Mouse (Mus musculus) hindbrain, embryonic 14.5 days (tissue): ENCODE measurements at regions not wholly inside any gene's neighbourhood (a gene's known extent, or its start where the extent isn't known, plus 50 kb on each side); places are given as distances from the start of the nearest gene placed in this dataset.

Experiments
- ATAC-seq: fragments of 200-750 bp; cut with Nextera tagmentation; 2 replicates; pipeline ENCODE4 v1.8.0; 2017; ENCODE audit warnings: moderate number of reproducible peaks, mild to moderate bottlenecking, moderate TSS enrichment, moderate library complexity; ENCODE audit not compliant: low FRiP score
- DNase-seq: peaks from one replicate; pipeline ENCODE4 v3.0.0-alpha.2; 2015; ENCODE audit warnings: low spot score
- H3K27ac ChIP-seq: fragments of 300-500 bp; sonication (generic); 2 replicates; pipeline ENCODE4 v1.5.1; 2014; ENCODE audit warnings: mild to moderate bottlenecking, moderate library complexity
- H3K27me3 ChIP-seq: fragments of 300-500 bp; sonication (generic); 2 replicates; pipeline ENCODE4 v1.6.1; 2014; ENCODE audit warnings: mild to moderate bottlenecking, low read length, mixed read lengths; ENCODE audit not compliant: control insufficient read depth, insufficient read depth
- H3K36me3 ChIP-seq: fragments of 300-500 bp; sonication (generic); replicated peaks from 2 replicates; pipeline ENCODE4 v1.6.1; 2014; ENCODE audit not compliant: control insufficient read depth, insufficient read depth
- H3K4me1 ChIP-seq: fragments of 300-500 bp; sonication (generic); replicated peaks from 2 replicates; pipeline ENCODE4 v1.6.1; 2014; ENCODE audit warnings: antibody characterized with exemption, low read length, mixed read lengths; ENCODE audit not compliant: control insufficient read depth, insufficient read depth
- H3K4me2 ChIP-seq: fragments of 300-500 bp; sonication (generic); replicated peaks from 2 replicates; pipeline ENCODE4 v1.6.1; 2014; ENCODE audit warnings: mild to moderate bottlenecking, moderate library complexity
- H3K4me3 ChIP-seq: fragments of 300-500 bp; sonication (generic); replicated peaks from 2 replicates; pipeline ENCODE4 v1.5.1; 2014; ENCODE audit warnings: mild to moderate bottlenecking, low read length
- H3K9ac ChIP-seq: fragments of 300-500 bp; sonication (generic); 2 replicates; pipeline ENCODE4 v1.6.1; 2014
- H3K9me3 ChIP-seq: fragments of 300-500 bp; sonication (generic); 2 replicates; pipeline ENCODE4 v1.6.1; 2016; ENCODE audit warnings: low read length; ENCODE audit not compliant: control insufficient read depth
- WGBS: fragments of 180-500 bp; shearing (Covaris S2); extraction: QIAGEN DNeasy Blood & Tissue Kit; methylation state at CpG from one replicate; pipeline ENCODE4 v1.1.7; 2014; 5-methylcytosine and 5-hydroxymethylcytosine counted together

- Histone ChIP-seq H3K4me3 (no peak overlapping the region), H3K9me3 (no peaks in the 10 kb centered on the region), H3K9ac (no peak overlapping the region), H3K27me3 (no peaks in the 10 kb centered on the region), H3K36me3 (no peaks in the 10 kb centered on the region), H3K27ac (no peak overlapping the region), H3K4me1 (no peaks in the 10 kb centered on the region), H3K4me2 (no peak overlapping the region)
- DNase-seq (no peak), ATAC-seq (peak; percentile 53; the same call in 1 of the 2 replicates)
- 32% methylated on average over 6 of the region's 6 CpGs for WGBS
Observed at GRCm38 (mm10) chr3:149385336-149385735, 395.0 kb upstream of the Adgrl2 start.

- Histone ChIP-seq H3K4me3 (no peak overlapping the region), H3K9me3 (no peaks in the 10 kb centered on the region), H3K9ac (no peak overlapping the region), H3K4me2 (no peak overlapping the region), H3K27ac (no peak overlapping the region), H3K36me3 (no peaks in the 10 kb centered on the region), H3K27me3 (no peaks in the 10 kb centered on the region), H3K4me1 (no peaks in the 10 kb centered on the region)
- no peak for DNase-seq
- ATAC-seq: peak; percentile 76
- 69% methylated on average over 10 of the region's 10 CpGs for WGBS
Observed at GRCm38 (mm10) chr3:149381559-149382245, 391.3 kb upstream of the Adgrl2 start.

- H3K9me3 ChIP-seq: no peaks in the 10 kb centered on the region
- no peaks in the 10 kb centered on the region for H3K4me1 ChIP-seq
- H3K4me2 ChIP-seq: no peak overlapping the region
- no peak overlapping the region for H3K9ac ChIP-seq
- DNase-seq (no peak), ATAC-seq (no peak)
- H3K27me3 ChIP-seq: no peaks in the 10 kb centered on the region
- H3K4me3 ChIP-seq: no peak overlapping the region
- H3K27ac ChIP-seq: no peak overlapping the region
- WGBS: 74% methylated on average over 6 of the region's 6 CpGs
- H3K36me3 ChIP-seq: no peaks in the 10 kb centered on the region
Observed at GRCm38 (mm10) chr3:149381051-149381450, 390.7 kb upstream of the Adgrl2 start.

- no peak overlapping the region for H3K9ac ChIP-seq
- 71% methylated on average over 15 of the region's 15 CpGs for WGBS
- ATAC-seq (no peak), DNase-seq (no peak)
- H3K4me1 ChIP-seq: no peaks in the 10 kb centered on the region
- no peak overlapping the region for H3K4me2 ChIP-seq
- no peak overlapping the region for H3K27ac ChIP-seq
- H3K9me3 ChIP-seq: no peaks in the 10 kb centered on the region
- no peak overlapping the region for H3K4me3 ChIP-seq
- no peaks in the 10 kb centered on the region for H3K36me3 ChIP-seq
- H3K27me3 ChIP-seq: no peaks in the 10 kb centered on the region
Observed at GRCm38 (mm10) chr3:149379866-149380472, 389.6 kb upstream of the Adgrl2 start.

GRCm38 (mm10) chr3:149379249-149379865 lies 389.0 kb upstream of the Adgrl2 start:
- Histone ChIP-seq H3K4me2 (no peak overlapping the region), H3K27ac (no peak overlapping the region), H3K9ac (no peak overlapping the region), H3K9me3 (no peaks in the 10 kb centered on the region), H3K27me3 (no peaks in the 10 kb centered on the region), H3K36me3 (no peaks in the 10 kb centered on the region), H3K4me3 (no peak overlapping the region), H3K4me1 (no peaks in the 10 kb centered on the region)
- 90% methylated on average over 3 of the region's 3 CpGs for WGBS
- DNase-seq: no peak
- ATAC-seq: no peak

GRCm38 (mm10) chr3:149371439-149371838 lies 381.1 kb upstream of the Adgrl2 start:
- no peak overlapping the region for H3K4me3 ChIP-seq
- H3K9ac ChIP-seq: no peak overlapping the region
- no peaks in the 10 kb centered on the region for H3K9me3 ChIP-seq
- WGBS: 86% methylated on average over 5 of the region's 5 CpGs
- H3K36me3 ChIP-seq: no peaks in the 10 kb centered on the region
- DNase-seq: no peak
- H3K4me2 ChIP-seq: no peak overlapping the region
- no peaks in the 10 kb centered on the region for H3K4me1 ChIP-seq
- H3K27me3 ChIP-seq: no peaks in the 10 kb centered on the region
- no peak overlapping the region for H3K27ac ChIP-seq
- ATAC-seq: no peak

- Histone ChIP-seq H3K9ac (no peak overlapping the region), H3K27me3 (no peaks in the 10 kb centered on the region), H3K9me3 (no peaks in the 10 kb centered on the region), H3K4me2 (no peak overlapping the region), H3K4me1 (no peaks in the 10 kb centered on the region), H3K4me3 (no peak overlapping the region), H3K27ac (no peak overlapping the region), H3K36me3 (no peaks in the 10 kb centered on the region)
- DNase-seq (no peak), ATAC-seq (no peak)
- 93% methylated on average over 6 of the region's 6 CpGs for WGBS
Observed at GRCm38 (mm10) chr3:149370517-149371227, 380.3 kb upstream of the Adgrl2 start.

- Histone ChIP-seq H3K4me1 (no peaks in the 10 kb centered on the region), H3K27ac (no peak overlapping the region), H3K36me3 (no peaks in the 10 kb centered on the region), H3K4me3 (no peak overlapping the region), H3K27me3 (no peaks in the 10 kb centered on the region), H3K4me2 (no peak overlapping the region), H3K9me3 (no peaks in the 10 kb centered on the region), H3K9ac (no peak overlapping the region)
- DNase-seq: no peak
- WGBS: 73% methylated on average over 3 of the region's 3 CpGs
- no peak for ATAC-seq
Observed at GRCm38 (mm10) chr3:149367888-149368287, 377.5 kb upstream of the Adgrl2 start.

- Histone ChIP-seq H3K4me2 (no peak overlapping the region), H3K27ac (no peak overlapping the region), H3K36me3 (no peaks in the 10 kb centered on the region), H3K9me3 (no peaks in the 10 kb centered on the region), H3K27me3 (no peaks in the 10 kb centered on the region), H3K4me3 (no peak overlapping the region), H3K4me1 (peaks cover 16% of the 10 kb centered on the region), H3K9ac (no peak overlapping the region)
- no peak for ATAC-seq
- 75% methylated on average over 2 of the region's 2 CpGs for WGBS
- DNase-seq: no peak
Observed at GRCm38 (mm10) chr3:149360164-149360563, 369.8 kb upstream of the Adgrl2 start.
